Mouse (Mus musculus) embryonic facial prominence, embryonic 14.5 days (tissue): ENCODE data around the gene Ctr9. TPM values are rescaled to one million over a fixed set of nuclear protein-coding genes. Genes with fewer than 3 reads are reported as not detected.

Source experiments
- ATAC-seq: fragments of 200-750 bp; cut with Nextera tagmentation; 2 replicates; pipeline ENCODE4 v1.8.0; 2017; ENCODE audit warnings: low read depth, moderate number of reproducible peaks, moderate TSS enrichment
- DNase-seq: peaks from one replicate; pipeline ENCODE4 v3.0.0-alpha.2; 2015; ENCODE audit warnings: low spot score
- H3K27ac ChIP-seq: fragments of 300-500 bp; sonication (generic); replicated peaks from 2 replicates; pipeline ENCODE4 v1.5.1; 2014; ENCODE audit warnings: low read depth, mild to moderate bottlenecking, low read length, moderate library complexity
- H3K27me3 ChIP-seq: fragments of 300-500 bp; sonication (generic); replicated peaks from 2 replicates; pipeline ENCODE4 v1.6.1; 2014; ENCODE audit warnings: low read length; ENCODE audit not compliant: control insufficient read depth, insufficient read depth
- H3K36me3 ChIP-seq: fragments of 300-500 bp; sonication (generic); 2 replicates; pipeline ENCODE4 v1.6.1; 2014; ENCODE audit warnings: low read length, mixed read lengths; ENCODE audit not compliant: control insufficient read depth, insufficient read depth
- H3K4me1 ChIP-seq: fragments of 300-500 bp; sonication (generic); 2 replicates; pipeline ENCODE4 v1.6.1; 2014; ENCODE audit warnings: antibody characterized with exemption, low read length; ENCODE audit not compliant: control insufficient read depth, insufficient read depth
- H3K4me2 ChIP-seq: fragments of 300-500 bp; sonication (generic); 2 replicates; pipeline ENCODE4 v1.6.1; 2014; ENCODE audit warnings: low read depth, mild to moderate bottlenecking, low read length, moderate library complexity, mixed read lengths
- H3K4me3 ChIP-seq: fragments of 300-500 bp; sonication (generic); 2 replicates; pipeline ENCODE4 v1.5.1; 2014; ENCODE audit warnings: low read depth, mild to moderate bottlenecking, low read length
- H3K9ac ChIP-seq: fragments of 300-500 bp; sonication (generic); 2 replicates; pipeline ENCODE4 v1.6.1; 2014; ENCODE audit warnings: low read depth, mild to moderate bottlenecking, low read length, moderate library complexity, mixed read lengths
- H3K9me3 ChIP-seq: fragments of 300-500 bp; sonication (generic); 2 replicates; pipeline ENCODE4 v1.6.1; 2016; ENCODE audit warnings: low read length; ENCODE audit not compliant: control insufficient read depth
- WGBS: fragments of 180-500 bp; shearing (Covaris S2); extraction: QIAGEN DNeasy Blood & Tissue Kit; methylation state at CpG from one replicate; pipeline ENCODE4 v1.1.7; 2014; 5-methylcytosine and 5-hydroxymethylcytosine counted together
- polyA plus RNA-seq: library from polyadenylated mRNA; unstranded; fragments of >200 nt; fragmentation: Nextera tagmentation; extraction: Ambion mirVana; gene quantifications from 2 replicates; pipeline ENCODE4 v1.2.1, GENCODE M21; 2014

Ctr9 gene
- polyA plus RNA-seq, 1 experiment from 2014 or later = 59.4 TPM

DNA sequence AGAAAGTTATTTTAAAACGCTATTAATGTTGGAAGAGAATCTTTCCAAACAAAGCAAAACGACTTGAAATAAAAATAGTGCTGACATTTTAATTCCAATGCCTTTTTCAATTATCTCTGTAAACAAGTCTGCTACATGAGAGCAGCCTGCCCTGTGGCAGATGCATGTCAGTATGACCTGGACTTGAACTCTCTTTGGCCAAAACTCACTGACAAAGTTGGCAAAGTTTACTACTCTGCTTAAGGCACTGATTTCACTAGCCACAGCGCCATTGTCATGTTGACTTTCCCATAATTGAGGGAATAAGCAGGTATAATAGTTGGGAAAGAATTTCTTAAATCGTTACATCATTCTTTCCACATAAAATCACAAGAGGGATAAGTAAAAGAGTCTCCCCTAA, 7.9 kb upstream of the Ctr9 start:
- no peak overlapping the region for H3K27ac ChIP-seq
- H3K4me2 ChIP-seq = no peak overlapping the region
- no peaks in the 10 kb centered on the region for H3K4me1 ChIP-seq
- no peak overlapping the region for H3K9ac ChIP-seq
- H3K9me3 ChIP-seq = no peaks in the 10 kb centered on the region
- no peaks in the 10 kb centered on the region for H3K27me3 ChIP-seq
- no peaks in the 10 kb centered on the region for H3K36me3 ChIP-seq
- ATAC-seq (no peak), DNase-seq (peak; percentile 26)
- H3K4me3 ChIP-seq = no peak overlapping the region
- 62% methylated on average over 4 of the region's 4 CpGs for WGBS

DNA sequence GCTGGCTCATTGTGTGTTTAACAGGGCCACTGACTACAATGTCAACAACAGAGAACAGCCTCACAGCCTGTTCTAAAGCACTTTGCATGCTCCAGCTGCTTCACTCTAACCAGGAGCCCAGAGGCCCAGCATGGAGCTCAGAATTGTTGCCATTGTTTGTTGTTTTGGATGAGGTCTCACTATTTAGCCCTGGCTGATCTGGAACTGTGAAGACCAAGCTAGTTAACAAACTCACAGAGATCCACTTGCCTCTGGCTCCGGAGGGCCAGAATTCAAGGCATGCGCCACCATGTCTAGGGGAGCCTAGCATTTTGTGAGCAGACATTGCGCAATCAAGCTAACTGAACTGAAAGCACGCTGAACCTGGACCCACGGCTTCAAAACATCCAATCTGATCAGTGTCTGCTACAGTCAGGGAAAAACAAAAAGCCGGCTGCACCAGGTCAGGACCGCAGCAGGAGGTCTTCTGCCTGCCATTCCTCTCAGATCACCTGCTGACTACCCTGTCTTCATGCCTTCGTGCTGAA, 4.6 kb upstream of the Ctr9 start:
- Histone ChIP-seq H3K36me3 (no peaks in the 10 kb centered on the region), H3K9ac (no peak overlapping the region), H3K27ac (no peak overlapping the region), H3K9me3 (no peaks in the 10 kb centered on the region), H3K4me2 (no peak overlapping the region), H3K4me1 (no peaks in the 10 kb centered on the region), H3K27me3 (no peaks in the 10 kb centered on the region), H3K4me3 (no peak overlapping the region)
- WGBS = 12% methylated on average over 8 of the region's 8 CpGs
- ATAC-seq (no peak), DNase-seq (peak; percentile 45)

DNA sequence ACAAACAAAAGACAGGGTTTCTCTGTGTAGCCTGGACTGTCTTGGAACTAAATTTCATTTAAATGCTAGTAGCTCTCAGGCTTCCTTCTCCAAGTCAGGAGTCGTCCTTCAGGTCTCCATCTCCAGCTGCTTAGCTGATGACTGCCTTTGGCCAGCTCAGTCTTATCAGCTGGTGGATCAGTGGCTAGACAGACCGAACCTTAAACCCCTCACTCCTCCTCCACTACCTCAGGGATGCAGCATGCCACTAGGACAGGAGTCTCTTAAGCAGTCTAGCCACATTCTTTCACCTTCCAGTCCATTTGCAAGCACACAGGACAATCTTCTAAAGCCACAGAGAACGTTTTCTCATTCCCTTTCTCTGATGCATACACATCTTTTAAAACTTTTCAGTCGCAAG, 3.8 kb upstream of the Ctr9 start:
- 57% methylated on average over 4 of the region's 4 CpGs for WGBS
- no peak overlapping the region for H3K9ac ChIP-seq
- H3K27me3 ChIP-seq = no peaks in the 10 kb centered on the region
- DNase-seq (no peak), ATAC-seq (no peak)
- H3K9me3 ChIP-seq = no peaks in the 10 kb centered on the region
- peaks cover 3% of the 10 kb centered on the region for H3K4me1 ChIP-seq
- H3K4me3 ChIP-seq = no peak overlapping the region
- no peak overlapping the region for H3K4me2 ChIP-seq
- no peaks in the 10 kb centered on the region for H3K36me3 ChIP-seq
- H3K27ac ChIP-seq = no peak overlapping the region

DNA sequence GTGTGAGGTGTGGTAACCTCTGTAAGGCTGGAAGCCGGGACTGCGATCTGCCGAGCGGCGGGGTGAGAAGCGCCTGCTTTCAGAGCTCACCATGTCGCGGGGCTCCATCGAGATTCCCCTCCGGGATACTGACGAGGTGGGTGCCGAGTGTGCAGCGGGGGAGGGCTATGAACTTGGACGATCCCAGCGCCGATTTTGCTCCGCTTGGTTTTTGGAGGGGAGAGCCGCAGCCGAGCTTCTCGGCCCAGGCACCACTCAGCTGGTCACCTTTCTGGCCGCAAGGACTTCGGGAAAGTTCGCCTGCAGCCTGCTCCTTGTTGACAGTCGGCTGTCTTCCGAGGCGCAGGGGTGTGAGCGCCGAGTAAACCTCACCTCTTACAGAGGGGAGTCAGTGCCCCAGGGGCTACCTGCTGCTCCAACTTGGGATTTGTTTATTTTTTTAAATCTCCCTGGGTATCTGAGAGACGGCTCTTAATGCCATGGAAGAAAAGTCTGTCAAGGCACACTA, 349 bp downstream of the Ctr9 start:
- no peaks in the 10 kb centered on the region for H3K9me3 ChIP-seq
- peak overlapping the region; percentile 87 for H3K27ac ChIP-seq
- peak; percentile 55 for DNase-seq
- WGBS = under 1% methylated on average over 17 of the region's 29 CpGs
- H3K27me3 ChIP-seq = no peaks in the 10 kb centered on the region
- peak; percentile 34; the same call in 1 of the 2 replicates for ATAC-seq
- H3K4me2 ChIP-seq = peak overlapping the region; percentile 68
- peaks cover 34% of the 10 kb centered on the region for H3K36me3 ChIP-seq
- H3K4me3 ChIP-seq = peak overlapping the region; percentile 73
- peaks cover 7% of the 10 kb centered on the region for H3K4me1 ChIP-seq
- peak overlapping the region; percentile 76 for H3K9ac ChIP-seq

DNA sequence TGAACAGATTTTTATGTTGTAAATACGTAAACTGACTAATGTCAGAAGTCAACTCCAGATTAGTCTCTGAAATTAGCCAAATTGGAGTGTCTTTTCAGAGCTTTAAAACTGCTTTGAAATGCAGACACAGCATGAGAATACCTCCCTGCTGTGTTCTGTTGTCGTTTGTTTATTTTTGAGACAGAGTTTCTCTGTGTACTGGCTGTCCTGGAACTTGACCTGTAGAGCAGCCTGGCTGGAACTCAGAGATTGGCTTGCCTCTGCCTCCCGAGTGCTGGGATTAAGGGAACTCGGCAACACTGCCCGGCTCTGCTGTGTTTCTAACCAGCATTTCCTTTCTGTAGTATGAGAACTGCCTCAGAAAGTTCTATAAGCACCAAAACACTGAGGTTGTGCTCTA, 20.2 kb downstream of the Ctr9 start:
- H3K9me3 ChIP-seq = no peaks in the 10 kb centered on the region
- peaks cover 99% of the 10 kb centered on the region for H3K36me3 ChIP-seq
- no peaks in the 10 kb centered on the region for H3K4me1 ChIP-seq
- H3K27ac ChIP-seq = no peak overlapping the region
- H3K9ac ChIP-seq = no peak overlapping the region
- DNase-seq (no peak), ATAC-seq (no peak)
- H3K27me3 ChIP-seq = no peaks in the 10 kb centered on the region
- 86% methylated on average over 5 of the region's 5 CpGs for WGBS
- H3K4me3 ChIP-seq = no peak overlapping the region
- no peak overlapping the region for H3K4me2 ChIP-seq

DNA sequence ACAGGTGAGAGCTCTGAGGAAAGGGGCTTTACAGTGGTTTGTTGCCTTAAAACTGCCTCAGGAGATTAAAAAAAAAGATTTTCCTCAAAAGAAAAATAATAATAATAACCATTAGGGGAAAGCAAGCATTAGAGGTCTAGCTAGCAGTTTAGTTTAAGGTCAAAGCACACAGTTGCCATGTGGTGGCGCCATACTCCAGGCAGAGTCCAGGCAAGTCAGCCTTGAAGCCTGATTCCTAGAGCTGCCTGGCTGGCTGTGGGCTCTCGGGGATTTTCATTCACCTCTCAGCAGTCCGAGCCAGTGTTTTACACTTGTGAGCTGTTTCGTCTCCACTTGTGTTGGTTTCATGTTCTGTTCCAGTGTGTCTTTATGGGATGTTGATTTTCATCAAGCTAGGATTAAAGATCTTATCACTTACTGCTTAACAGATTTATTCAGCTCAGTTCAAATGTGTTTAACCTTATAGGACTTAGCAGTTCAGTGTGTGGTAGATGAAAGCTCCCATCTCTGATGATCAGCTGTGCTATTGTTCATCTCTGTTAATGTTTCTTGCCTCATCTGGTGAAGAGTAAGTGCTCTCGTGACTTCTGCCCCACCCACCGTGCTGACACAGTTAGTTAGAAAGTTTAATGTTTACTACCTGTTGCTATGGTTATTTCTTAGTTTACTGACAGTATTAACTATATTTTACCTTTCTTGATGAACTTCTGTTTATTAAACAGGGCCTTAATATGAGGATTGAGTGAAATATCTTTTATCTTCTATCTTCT, 21.1 kb downstream of the Ctr9 start:
- H3K9me3 ChIP-seq = no peaks in the 10 kb centered on the region
- no peak overlapping the region for H3K9ac ChIP-seq
- peak; percentile 69 for DNase-seq
- no peaks in the 10 kb centered on the region for H3K4me1 ChIP-seq
- WGBS = 58% methylated on average over 6 of the region's 6 CpGs
- no peak overlapping the region for H3K27ac ChIP-seq
- peaks cover 99% of the 10 kb centered on the region for H3K36me3 ChIP-seq
- H3K4me3 ChIP-seq = no peak overlapping the region
- no peak for ATAC-seq
- H3K27me3 ChIP-seq = no peaks in the 10 kb centered on the region
- no peak overlapping the region for H3K4me2 ChIP-seq

DNA sequence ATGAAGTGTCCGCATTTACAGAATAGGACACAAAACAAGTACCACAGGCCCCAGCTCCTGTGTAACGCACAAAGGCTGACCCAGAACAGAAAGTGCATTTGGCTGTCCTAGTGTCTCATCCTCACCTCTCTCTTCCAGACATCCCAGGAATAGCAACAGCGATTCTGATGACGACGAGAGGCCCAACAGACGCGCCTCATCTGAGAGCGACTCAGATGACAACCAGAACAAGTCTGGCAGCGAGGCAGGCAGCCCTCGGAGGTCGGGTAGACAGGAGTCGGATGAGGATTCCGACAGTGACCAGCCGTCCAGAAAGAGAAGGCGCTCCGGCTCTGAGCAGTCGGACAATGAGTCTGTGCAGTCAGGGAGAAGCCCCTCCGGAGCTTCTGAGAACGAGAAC, 26.5 kb downstream of the Ctr9 start:
- H3K36me3 ChIP-seq = peaks cover 71% of the 10 kb centered on the region
- DNase-seq (no peak), ATAC-seq (no peak)
- no peak overlapping the region for H3K4me3 ChIP-seq
- H3K4me1 ChIP-seq = peaks cover 7% of the 10 kb centered on the region; the same call in 1 of the 2 replicates
- no peak overlapping the region for H3K4me2 ChIP-seq
- no peaks in the 10 kb centered on the region for H3K27me3 ChIP-seq
- no peaks in the 10 kb centered on the region for H3K9me3 ChIP-seq
- no peak overlapping the region for H3K27ac ChIP-seq
- WGBS = 92% methylated on average over 19 of the region's 19 CpGs
- no peak overlapping the region for H3K9ac ChIP-seq

DNA sequence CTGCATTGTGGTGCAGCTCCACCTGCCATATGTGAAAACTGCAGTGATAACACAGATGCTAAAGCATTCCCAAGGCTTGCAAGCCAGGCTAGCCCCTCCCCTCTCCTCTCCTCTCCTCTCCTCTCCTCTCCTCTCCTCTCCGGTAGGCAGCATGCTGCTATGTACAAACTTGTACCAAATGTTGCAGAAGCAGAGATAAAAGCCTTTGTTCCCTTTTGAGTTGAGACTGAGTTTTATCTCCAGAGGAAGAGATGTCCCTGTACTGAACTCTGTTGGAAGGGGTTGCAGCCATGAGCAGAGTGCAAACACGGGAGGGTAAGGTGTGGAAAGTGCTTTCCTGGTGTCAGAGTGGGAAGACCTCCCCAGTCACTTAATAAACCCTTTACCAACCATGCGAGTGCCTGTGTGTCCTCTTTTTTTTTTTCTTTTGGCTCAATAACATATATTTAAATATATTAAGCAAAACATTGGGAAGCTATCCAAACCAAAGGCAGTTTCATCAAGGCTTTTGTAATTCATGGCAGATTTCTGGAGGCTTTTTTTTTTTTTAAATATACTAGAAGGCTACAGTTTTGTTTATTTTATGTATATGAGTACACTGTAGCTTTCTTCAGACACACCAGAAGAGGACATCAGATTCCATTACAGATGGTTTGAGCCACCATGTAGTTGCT, 27.4 kb downstream of the Ctr9 start:
- no peaks in the 10 kb centered on the region for H3K27me3 ChIP-seq
- peak; percentile 47 for DNase-seq
- H3K9me3 ChIP-seq = no peaks in the 10 kb centered on the region
- H3K4me3 ChIP-seq = no peak overlapping the region
- no peak overlapping the region for H3K27ac ChIP-seq
- H3K36me3 ChIP-seq = peaks cover 62% of the 10 kb centered on the region
- WGBS = 55% methylated on average over 3 of the region's 3 CpGs
- no peak overlapping the region for H3K4me2 ChIP-seq
- no peak overlapping the region for H3K9ac ChIP-seq
- ATAC-seq = no peak
- H3K4me1 ChIP-seq = peaks cover 7% of the 10 kb centered on the region; the same call in 1 of the 2 replicates
